Mouse (Mus musculus): ENCODE measurements at regions not wholly inside any gene's neighbourhood (a gene's known extent, or its start where the extent isn't known, plus 50 kb on each side); places are given as distances from the start of the nearest gene placed in this dataset.

DNA sequence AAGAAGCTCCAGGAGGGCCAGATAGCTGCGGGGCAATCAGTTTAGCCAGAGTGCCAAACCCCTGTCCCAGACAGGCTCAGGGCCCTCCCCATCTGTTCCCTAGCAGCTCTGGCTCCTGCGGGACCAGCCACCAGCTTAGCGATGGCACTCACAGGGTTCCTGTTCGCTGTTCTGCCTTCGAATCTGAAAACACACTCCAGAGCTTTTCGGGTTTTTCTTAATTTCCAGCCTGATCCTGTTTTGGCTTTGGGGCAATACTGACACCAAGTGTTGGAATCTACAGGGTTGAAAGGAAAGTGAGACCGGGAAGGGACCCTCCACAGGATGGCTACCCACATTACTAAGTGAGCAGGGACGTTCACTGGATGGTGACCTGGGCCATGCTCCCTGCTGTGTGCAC is 50.6 kb upstream of the Enpp6 start:
- TF ChIP-seq ZC3H11A (IDR thresholded peaks at IDR 0.05; ENCODE audit: low read depth, low read length), result no peak
- no peak for TF ChIP-seq POLR2AphosphoS2 (IDR thresholded peaks at IDR 0.05; ENCODE audit: low read depth, low read length)
- no peak for TF ChIP-seq BHLHE40 (IDR thresholded peaks at IDR 0.05; ENCODE audit: low read depth, low read length)
- TF ChIP-seq EP300 (IDR thresholded peaks at IDR 0.05; ENCODE audit: low read length), result no peak
- TF ChIP-seq MXI1 (IDR thresholded peaks at IDR 0.05; ENCODE audit: low read depth, low read length), result no peak
- TF ChIP-seq MAX (IDR thresholded peaks at IDR 0.05; ENCODE audit: low read length), result no peak
- no peak for TF ChIP-seq ZNF384 (IDR thresholded peaks at IDR 0.05; ENCODE audit: low read depth, low read length)
- no peak for TF ChIP-seq HCFC1 (IDR thresholded peaks at IDR 0.05; ENCODE audit: low read depth, low read length)
- no peak for TF ChIP-seq POLR2A (IDR thresholded peaks at IDR 0.05; ENCODE audit: low read depth, low read length)
- TF ChIP-seq NRF1 (IDR thresholded peaks at IDR 0.05; ENCODE audit: low read depth, low read length), result no peak
- TF ChIP-seq CTCF (conservative IDR thresholded peaks at IDR 0.05 in 1 of 2, IDR thresholded peaks at IDR 0.05 in 1 of 2; ENCODE audit: low read depth in 2 of 2, low read length in 2 of 2), result 0 out of 4 replicates have a peak, but pooled peaks of 1 of the 2 experiments have one; percentile 22

Measured in CH12.LX (cell line).